Mouse (Mus musculus): ENCODE measurements around the gene Tiparp. TPM values are rescaled to one million over a fixed set of nuclear protein-coding genes. Genes with fewer than 3 reads are reported as not detected.

The Tiparp gene
- polyA plus RNA-seq, 2 experiments, result 8.9 to 31.4 TPM

DNA sequence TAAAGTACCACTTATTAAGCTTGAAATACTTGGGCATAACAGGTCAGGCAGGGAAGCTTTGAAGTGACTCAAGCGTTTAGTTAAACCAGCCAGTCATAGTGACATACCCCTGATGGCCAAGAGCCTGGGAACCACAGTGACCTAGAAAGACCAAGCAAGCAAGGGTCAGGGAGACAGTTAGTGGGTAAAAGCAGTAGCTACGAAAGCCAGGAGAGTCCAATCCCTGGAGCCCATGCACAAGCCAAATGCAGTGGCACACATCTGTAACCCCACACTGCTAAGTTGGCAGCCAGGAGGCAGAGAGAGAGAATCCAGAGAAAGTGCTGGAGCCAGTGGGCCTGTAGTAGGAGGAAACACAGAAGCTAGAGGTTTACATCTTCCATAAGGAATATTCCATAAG, 17.6 kb upstream of the Tiparp start:
- 74% methylated on average over 2 of the region's 2 CpGs for WGBS

DNA sequence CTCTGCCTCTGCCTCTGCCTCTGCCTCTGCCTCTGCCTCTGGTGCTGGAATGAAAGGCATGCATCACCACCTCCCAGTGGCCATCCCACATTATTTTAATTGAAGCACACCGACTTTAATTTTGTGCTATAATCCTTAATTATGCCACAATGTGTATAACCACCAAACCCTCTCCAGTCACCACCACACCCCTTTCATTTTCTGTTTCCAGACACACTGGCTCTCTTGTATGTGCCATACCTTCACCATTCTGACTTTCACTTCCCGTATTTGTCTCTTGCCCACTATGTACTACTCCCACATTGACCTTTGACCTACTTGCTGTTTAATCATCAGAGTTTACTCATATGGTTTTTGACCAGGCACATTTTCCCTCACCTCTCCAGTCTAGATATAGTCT, 12.5 kb upstream of the Tiparp start:
- no peaks in the 10 kb centered on the region for H3K36me3 ChIP-seq (ENCODE audit: control insufficient read depth, insufficient read depth, low read length)
- H3K9ac ChIP-seq (ENCODE audit: low read depth, low read length, severe bottlenecking), result no peak overlapping the region
- H3K27ac ChIP-seq (replicated peaks; ENCODE audit: low read depth, low read length), result no peak overlapping the region
- H3K9me3 ChIP-seq (ENCODE audit: control insufficient read depth, low read length), result no peaks in the 10 kb centered on the region
- WGBS, result 75% methylated on average over 2 of the region's 2 CpGs
- peaks cover 10% of the 10 kb centered on the region for H3K4me1 ChIP-seq (ENCODE audit: control insufficient read depth, insufficient read depth, low read length)
- H3K4me2 ChIP-seq (replicated peaks; ENCODE audit: low read depth, low read length, severe bottlenecking), result no peak overlapping the region
- DNase-seq (ENCODE audit: low spot score) (no peak), ATAC-seq (ENCODE audit: low FRiP score, low read depth) (no peak)
- no peak for TF ChIP-seq POLR2A (IDR thresholded peaks at IDR 0.05; ENCODE audit: borderline replicate concordance, extremely low read depth, insufficient read depth, insufficient read length)
- no peak overlapping the region for H3K4me3 ChIP-seq (replicated peaks; ENCODE audit: low read length)
- no peaks in the 10 kb centered on the region for H3K27me3 ChIP-seq (ENCODE audit: control insufficient read depth, insufficient read depth, low read length)

More for the DNA sequence above, 17.6 kb upstream of the Tiparp start:
- H3K9me3 ChIP-seq (ENCODE audit: control insufficient read depth, low read length), result no peaks in the 10 kb centered on the region
- ATAC-seq (ENCODE audit: low FRiP score, low read depth), result no peak
- no peak overlapping the region for H3K4me2 ChIP-seq (replicated peaks; ENCODE audit: low read depth, low read length, severe bottlenecking)
- H3K4me3 ChIP-seq (replicated peaks; ENCODE audit: low read length), result no peak overlapping the region
- no peaks in the 10 kb centered on the region for H3K27me3 ChIP-seq (ENCODE audit: control insufficient read depth, insufficient read depth, low read length)
- DNase-seq (ENCODE audit: low spot score), result no peak
- no peak overlapping the region for H3K9ac ChIP-seq (ENCODE audit: low read depth, low read length, severe bottlenecking)
- no peaks in the 10 kb centered on the region for H3K36me3 ChIP-seq (ENCODE audit: control insufficient read depth, insufficient read depth, low read length)
- no peak overlapping the region for H3K27ac ChIP-seq (replicated peaks; ENCODE audit: low read depth, low read length)
- H3K4me1 ChIP-seq (ENCODE audit: control insufficient read depth, insufficient read depth, low read length), result no peaks in the 10 kb centered on the region
- no peak for TF ChIP-seq POLR2A (IDR thresholded peaks at IDR 0.05; ENCODE audit: borderline replicate concordance, extremely low read depth, insufficient read depth, insufficient read length)

DNA sequence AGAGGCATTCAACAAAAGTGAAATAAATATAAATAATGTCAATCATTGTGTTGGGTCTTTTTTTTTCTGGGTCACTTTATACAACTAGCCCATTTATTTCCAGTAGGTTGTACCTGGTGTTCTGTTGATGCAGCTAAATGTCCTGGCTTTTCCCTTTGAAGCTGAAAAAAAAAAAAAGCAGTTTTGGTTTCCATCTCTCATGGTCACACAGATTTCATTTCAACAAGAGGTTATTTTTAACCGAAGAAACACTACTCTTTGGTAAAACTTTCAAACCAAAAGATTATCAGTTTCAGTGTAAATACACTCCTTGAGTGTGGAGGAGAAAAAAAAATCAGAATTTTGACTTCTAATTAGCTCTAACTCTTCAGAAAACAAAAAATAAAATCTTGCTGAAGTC, 11.7 kb upstream of the Tiparp start:
- H3K4me3 ChIP-seq (replicated peaks; ENCODE audit: low read length), result no peak overlapping the region
- H3K9me3 ChIP-seq (ENCODE audit: control insufficient read depth, low read length), result no peaks in the 10 kb centered on the region
- TF ChIP-seq POLR2A (IDR thresholded peaks at IDR 0.05; ENCODE audit: borderline replicate concordance, extremely low read depth, insufficient read depth, insufficient read length), result no peak
- ATAC-seq (ENCODE audit: low FRiP score, low read depth) (no peak), DNase-seq (ENCODE audit: low spot score) (no peak)
- H3K9ac ChIP-seq (ENCODE audit: low read depth, low read length, severe bottlenecking), result no peak overlapping the region
- no peaks in the 10 kb centered on the region for H3K27me3 ChIP-seq (ENCODE audit: control insufficient read depth, insufficient read depth, low read length)
- H3K36me3 ChIP-seq (ENCODE audit: control insufficient read depth, insufficient read depth, low read length), result no peaks in the 10 kb centered on the region
- 65% methylated on average over 1 of the region's 1 CpGs for WGBS
- H3K4me2 ChIP-seq (replicated peaks; ENCODE audit: low read depth, low read length, severe bottlenecking), result no peak overlapping the region
- H3K4me1 ChIP-seq (ENCODE audit: control insufficient read depth, insufficient read depth, low read length), result peaks cover 10% of the 10 kb centered on the region
- no peak overlapping the region for H3K27ac ChIP-seq (replicated peaks; ENCODE audit: low read depth, low read length)

DNA sequence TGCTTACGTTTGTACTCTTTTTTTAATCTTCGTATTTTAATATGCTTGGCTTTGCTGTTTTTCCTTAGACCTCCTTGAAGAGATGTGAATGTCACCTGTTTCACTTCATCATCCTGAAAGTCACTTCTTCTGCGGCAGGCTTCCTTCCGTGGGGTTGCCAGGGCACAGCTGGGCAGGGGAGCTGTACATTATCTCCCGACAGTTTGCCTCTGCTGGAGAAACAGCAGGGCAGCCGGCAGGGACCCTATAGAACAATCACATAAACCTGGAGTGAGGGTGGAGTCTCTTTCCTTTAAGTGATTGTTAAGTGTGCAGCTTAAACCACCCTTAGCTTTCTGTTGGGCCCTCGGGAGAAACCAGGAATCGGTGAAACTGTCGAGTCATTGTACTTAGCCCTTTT, 11.1 kb upstream of the Tiparp start:
- Histone ChIP-seq H3K4me2 (replicated peaks; ENCODE audit: low read depth, low read length, severe bottlenecking) (0 out of 2 replicates have a peak overlapping the region, but pooled peaks have one; percentile 7), H3K27ac (replicated peaks; ENCODE audit: low read depth, low read length) (no peak overlapping the region), H3K27me3 (ENCODE audit: control insufficient read depth, insufficient read depth, low read length) (no peaks in the 10 kb centered on the region), H3K36me3 (ENCODE audit: control insufficient read depth, insufficient read depth, low read length) (no peaks in the 10 kb centered on the region), H3K4me1 (ENCODE audit: control insufficient read depth, insufficient read depth, low read length) (peaks cover 10% of the 10 kb centered on the region), H3K4me3 (replicated peaks; ENCODE audit: low read length) (no peak overlapping the region), H3K9me3 (ENCODE audit: control insufficient read depth, low read length) (no peaks in the 10 kb centered on the region), H3K9ac (ENCODE audit: low read depth, low read length, severe bottlenecking) (no peak overlapping the region)
- DNase-seq (ENCODE audit: low spot score), result no peak
- TF ChIP-seq POLR2A (IDR thresholded peaks at IDR 0.05; ENCODE audit: borderline replicate concordance, extremely low read depth, insufficient read depth, insufficient read length), result no peak
- 23% methylated on average over 9 of the region's 9 CpGs for WGBS
- ATAC-seq (ENCODE audit: low FRiP score, low read depth), result 0 out of 2 replicates have a peak, but pooled peaks have one; percentile 30

DNA sequence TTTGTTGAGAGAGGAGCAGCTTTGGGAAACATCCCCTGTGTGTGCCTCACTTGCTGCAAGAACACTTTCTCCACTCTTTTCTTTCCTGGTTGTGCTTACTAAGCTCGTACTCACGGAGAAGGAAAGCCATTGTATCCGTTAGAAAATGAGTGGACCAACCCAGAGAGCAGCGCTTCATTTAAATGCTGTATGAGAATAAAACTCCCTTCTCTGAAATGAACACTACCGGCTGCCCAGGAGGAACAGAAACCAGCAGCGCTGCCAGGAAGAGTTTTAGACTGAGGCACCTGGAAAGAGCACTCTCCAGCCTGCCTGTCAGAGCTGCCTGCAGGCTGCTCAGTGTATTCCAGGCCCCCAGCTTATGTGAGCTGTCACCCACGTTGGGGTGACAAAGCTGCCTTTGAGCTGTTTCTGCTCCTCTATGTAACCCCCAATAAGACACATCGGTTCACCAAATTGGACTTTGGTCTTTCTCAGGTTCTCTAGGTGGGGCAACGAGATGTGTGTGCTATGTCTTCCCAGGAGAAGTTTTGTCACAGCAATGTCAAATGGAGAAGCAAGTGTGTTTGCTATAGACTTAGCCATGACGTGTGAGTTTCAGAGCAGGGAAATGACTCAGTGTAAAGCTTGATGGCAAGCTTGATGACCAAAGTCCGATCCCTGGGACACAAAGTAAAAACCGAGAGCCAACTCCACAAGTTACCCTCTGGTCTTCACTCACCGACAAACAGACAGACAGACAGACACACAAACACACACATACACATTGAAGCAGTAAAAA, 10.3 kb upstream of the Tiparp start:
- ATAC-seq (ENCODE audit: low FRiP score, low read depth) (no peak), DNase-seq (ENCODE audit: low spot score) (no peak)
- Histone ChIP-seq H3K9me3 (ENCODE audit: control insufficient read depth, low read length) (no peaks in the 10 kb centered on the region), H3K36me3 (ENCODE audit: control insufficient read depth, insufficient read depth, low read length) (no peaks in the 10 kb centered on the region), H3K27me3 (ENCODE audit: control insufficient read depth, insufficient read depth, low read length) (no peaks in the 10 kb centered on the region), H3K9ac (ENCODE audit: low read depth, low read length, severe bottlenecking) (no peak overlapping the region), H3K4me1 (ENCODE audit: control insufficient read depth, insufficient read depth, low read length) (peaks cover 10% of the 10 kb centered on the region), H3K4me2 (replicated peaks; ENCODE audit: low read depth, low read length, severe bottlenecking) (peak overlapping the region; percentile 16), H3K4me3 (replicated peaks; ENCODE audit: low read length) (no peak overlapping the region), H3K27ac (replicated peaks; ENCODE audit: low read depth, low read length) (no peak overlapping the region)
- WGBS, result 56% methylated on average over 13 of the region's 13 CpGs
- TF ChIP-seq POLR2A (IDR thresholded peaks at IDR 0.05; ENCODE audit: borderline replicate concordance, extremely low read depth, insufficient read depth, insufficient read length), result no peak
